Mouse (Mus musculus) E14TG2a.4 (cell line): ENCODE measurements around the gene Tsc2.

Experiments used
- H3K27me3 ChIP-seq: 2 replicates; pipeline ENCODE4 v1.6.1; 2014; ENCODE audit warnings: low read length, control low read depth; ENCODE audit not compliant: insufficient read depth
- H3K36me3 ChIP-seq: 2 replicates; pipeline ENCODE4 v1.6.1; 2014; ENCODE audit warnings: low read length, control low read depth; ENCODE audit not compliant: insufficient read depth
- H3K4me1 ChIP-seq: replicated peaks from 2 replicates; pipeline ENCODE4 v1.6.1; 2014; ENCODE audit warnings: low read depth, low read length, control low read depth
- H3K4me3 ChIP-seq: replicated peaks from 2 replicates; pipeline ENCODE4 v1.5.1; 2014; ENCODE audit warnings: mild to moderate bottlenecking, low read length
- H3K9me3 ChIP-seq: 2 replicates; pipeline ENCODE4 v1.6.1; 2014; ENCODE audit warnings: low read length, control low read depth
- CTCF ChIP-seq: conservative IDR thresholded peaks from 2 replicates; pipeline ENCODE4 v1.5.1; 2014; ENCODE audit warnings: low read length
- NANOG ChIP-seq: IDR thresholded peaks from 2 replicates; pipeline ENCODE4 v1.6.1; 2014; ENCODE audit warnings: borderline replicate concordance, low read length, mixed read lengths
- POU5F1 ChIP-seq: IDR thresholded peaks from 2 replicates; pipeline ENCODE4 v1.6.1; 2014; ENCODE audit warnings: low read length, borderline replicate concordance

Gene Tsc2

DNA sequence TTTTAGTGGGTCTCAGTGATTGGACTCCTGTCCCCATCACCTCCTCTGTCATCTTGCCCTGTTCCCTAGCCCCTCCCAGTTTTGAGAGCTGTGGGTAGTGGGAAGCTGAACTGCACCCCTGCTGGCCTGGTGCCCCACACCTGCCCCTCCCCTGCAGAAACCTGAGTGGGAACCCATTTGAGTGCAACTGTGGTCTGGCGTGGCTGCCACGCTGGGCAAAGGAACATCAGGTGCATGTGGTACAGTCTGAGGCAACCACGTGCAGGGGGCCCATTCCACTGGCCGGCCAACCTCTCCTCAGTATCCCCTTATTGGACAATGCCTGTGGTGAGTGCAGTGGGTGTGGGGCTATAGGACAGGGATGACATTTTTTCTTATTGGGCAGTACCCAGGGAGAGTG, 68.0 kb downstream of the Tsc2 start:
- Histone ChIP-seq H3K27me3 (no peaks in the 10 kb centered on the region), H3K4me3 (no peak overlapping the region)
- TF ChIP-seq CTCF, result no peak
- TF ChIP-seq NANOG, result no peak
- TF ChIP-seq POU5F1, result no peak

DNA sequence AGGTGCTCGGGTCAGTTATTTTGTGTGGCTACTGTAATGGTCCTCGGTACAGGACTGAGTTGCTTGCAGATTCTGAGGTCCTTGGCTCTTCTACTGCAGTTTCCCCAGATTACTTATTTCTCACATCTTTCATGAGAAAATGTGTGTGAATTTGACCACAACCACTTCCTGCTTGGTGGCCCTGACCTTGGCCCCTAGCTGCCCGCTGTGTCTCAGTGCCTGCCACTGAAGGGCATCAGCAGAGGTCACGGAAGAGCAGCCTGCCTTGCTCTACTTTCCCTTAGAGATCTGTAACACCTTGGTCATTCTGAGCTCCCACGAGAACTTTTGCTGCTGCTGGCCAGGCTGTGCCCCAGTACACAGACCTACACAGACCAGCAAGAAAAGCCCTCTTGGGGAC, 68.8 kb downstream of the Tsc2 start:
- TF ChIP-seq CTCF, result no peak
- no peak for TF ChIP-seq POU5F1
- TF ChIP-seq NANOG, result no peak
- Histone ChIP-seq H3K9me3 (no peaks in the 10 kb centered on the region), H3K4me3 (no peak overlapping the region), H3K36me3 (peaks cover 45% of the 10 kb centered on the region), H3K27me3 (no peaks in the 10 kb centered on the region), H3K4me1 (peaks cover 64% of the 10 kb centered on the region)

More for the DNA sequence above, 68.0 kb downstream of the Tsc2 start:
- Histone ChIP-seq H3K36me3 (peaks cover 53% of the 10 kb centered on the region), H3K9me3 (no peaks in the 10 kb centered on the region), H3K4me1 (peaks cover 60% of the 10 kb centered on the region)

DNA sequence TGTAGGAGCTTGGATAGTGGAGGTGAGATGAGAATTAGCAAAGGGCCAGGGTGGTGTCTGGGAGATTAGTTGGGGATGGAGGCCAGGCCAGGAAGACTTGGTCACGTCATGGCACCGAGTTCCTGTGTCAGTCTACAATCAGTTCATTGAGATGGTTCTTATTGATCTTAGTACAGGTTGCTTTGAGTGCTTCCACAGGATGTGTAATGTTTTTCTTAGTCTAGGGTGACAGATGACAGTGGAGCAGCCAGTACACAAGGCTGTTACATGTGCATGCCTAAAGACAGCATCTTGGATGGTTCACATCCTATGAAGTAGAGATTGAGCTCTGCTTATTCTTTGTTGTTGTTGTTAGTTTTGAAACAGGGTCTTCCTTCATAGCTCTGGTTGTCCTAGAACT, 70.8 kb downstream of the Tsc2 start:
- peaks cover 30% of the 10 kb centered on the region for H3K36me3 ChIP-seq
- TF ChIP-seq NANOG (no peak), CTCF (no peak), POU5F1 (no peak)
- H3K4me1 ChIP-seq, result peaks cover 59% of the 10 kb centered on the region
- no peaks in the 10 kb centered on the region for H3K27me3 ChIP-seq
- no peak overlapping the region for H3K4me3 ChIP-seq
- no peaks in the 10 kb centered on the region for H3K9me3 ChIP-seq

DNA sequence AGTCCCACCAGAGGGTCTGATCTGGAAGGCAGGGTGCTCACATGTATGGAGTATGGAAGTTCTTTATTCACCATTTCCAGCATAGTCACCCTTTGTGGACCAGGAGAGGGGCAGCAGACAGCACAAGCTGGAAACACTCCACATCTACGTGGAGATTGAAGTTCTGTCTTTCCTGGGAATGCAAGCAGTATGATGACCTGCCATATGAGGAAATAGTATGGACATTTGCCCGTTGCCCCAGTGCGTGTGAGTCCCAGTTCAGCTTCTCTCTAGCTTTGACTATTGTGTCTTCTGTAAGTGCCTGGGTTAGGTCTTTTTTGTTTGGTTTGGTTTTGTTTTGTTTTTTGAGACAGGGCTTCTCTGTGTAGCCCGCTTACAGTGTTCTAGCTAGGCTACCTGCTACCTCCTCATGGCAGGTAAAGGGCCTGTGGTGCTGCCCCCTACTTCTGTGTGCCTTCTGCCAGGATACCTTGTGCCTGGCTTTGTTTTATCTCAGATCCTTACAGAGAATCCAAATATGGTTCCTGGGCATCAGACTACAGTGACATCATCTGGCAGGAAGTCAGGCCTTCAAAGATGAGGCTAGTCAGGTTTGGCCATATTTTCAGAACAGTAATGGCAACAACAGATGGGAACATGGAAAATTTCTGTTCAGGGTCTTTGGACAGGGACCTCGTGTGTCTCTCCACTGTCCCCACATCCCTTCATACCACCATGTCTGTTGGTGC, 72.0 kb downstream of the Tsc2 start:
- TF ChIP-seq NANOG, result no peak

DNA sequence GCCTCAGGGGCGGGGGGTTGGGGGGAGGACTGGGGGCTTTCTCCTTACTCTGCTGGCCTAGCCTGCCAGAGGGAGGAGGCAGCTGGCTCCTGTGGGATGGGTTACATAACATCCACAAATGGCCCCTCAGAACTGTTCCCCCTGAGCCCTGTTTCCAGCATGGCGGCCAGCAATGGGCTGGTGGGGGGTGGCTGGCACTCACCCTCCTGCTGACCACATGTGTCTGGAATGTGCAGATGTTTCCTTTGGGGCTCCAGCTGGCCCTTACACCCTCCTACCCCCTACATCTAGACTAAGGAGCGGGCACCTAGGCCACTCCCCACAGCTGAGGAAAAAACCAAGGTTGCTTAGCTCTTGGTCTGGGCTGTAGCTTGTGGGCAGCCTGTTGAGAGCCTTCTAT, 73.3 kb downstream of the Tsc2 start:
- H3K9me3 ChIP-seq, result no peaks in the 10 kb centered on the region
- H3K36me3 ChIP-seq, result peaks cover 10% of the 10 kb centered on the region
- no peak for TF ChIP-seq POU5F1
- no peak for TF ChIP-seq NANOG
- no peak for TF ChIP-seq CTCF
- H3K27me3 ChIP-seq, result no peaks in the 10 kb centered on the region
- H3K4me3 ChIP-seq, result no peak overlapping the region
- peaks cover 44% of the 10 kb centered on the region for H3K4me1 ChIP-seq

More for the DNA sequence above, 72.0 kb downstream of the Tsc2 start:
- Histone ChIP-seq H3K4me3 (no peak overlapping the region), H3K9me3 (no peaks in the 10 kb centered on the region), H3K36me3 (peaks cover 22% of the 10 kb centered on the region), H3K27me3 (no peaks in the 10 kb centered on the region), H3K4me1 (peaks cover 52% of the 10 kb centered on the region)

DNA sequence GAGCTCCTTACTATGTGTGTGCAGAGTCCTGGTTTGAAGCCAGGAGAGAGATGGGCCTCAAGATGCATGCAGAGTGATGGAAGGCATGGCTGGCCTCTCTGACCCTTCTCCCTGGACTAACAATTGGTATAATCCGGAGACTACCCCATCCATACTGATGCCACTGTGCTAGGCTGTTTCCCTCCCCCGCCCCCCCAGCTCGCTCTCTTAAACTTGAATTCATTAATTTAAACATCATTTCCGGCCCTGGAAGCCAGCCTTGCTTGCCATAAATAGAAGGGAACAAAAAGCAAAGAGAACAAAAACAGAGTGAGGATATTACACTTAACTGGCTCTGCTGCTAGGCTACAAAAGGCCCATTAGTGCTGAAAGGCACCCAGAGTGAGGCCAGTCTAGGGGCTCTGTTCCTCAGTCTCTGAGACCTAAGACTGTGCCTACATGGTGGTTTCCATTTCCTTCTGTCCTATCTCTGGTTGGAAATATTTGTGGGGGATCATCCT, 73.8 kb downstream of the Tsc2 start:
- H3K4me3 ChIP-seq, result no peak overlapping the region
- H3K4me1 ChIP-seq, result peaks cover 39% of the 10 kb centered on the region
- no peaks in the 10 kb centered on the region for H3K9me3 ChIP-seq
- H3K36me3 ChIP-seq, result peaks cover 10% of the 10 kb centered on the region
- no peaks in the 10 kb centered on the region for H3K27me3 ChIP-seq
- no peak for TF ChIP-seq NANOG
- no peak for TF ChIP-seq CTCF
- TF ChIP-seq POU5F1, result no peak

DNA sequence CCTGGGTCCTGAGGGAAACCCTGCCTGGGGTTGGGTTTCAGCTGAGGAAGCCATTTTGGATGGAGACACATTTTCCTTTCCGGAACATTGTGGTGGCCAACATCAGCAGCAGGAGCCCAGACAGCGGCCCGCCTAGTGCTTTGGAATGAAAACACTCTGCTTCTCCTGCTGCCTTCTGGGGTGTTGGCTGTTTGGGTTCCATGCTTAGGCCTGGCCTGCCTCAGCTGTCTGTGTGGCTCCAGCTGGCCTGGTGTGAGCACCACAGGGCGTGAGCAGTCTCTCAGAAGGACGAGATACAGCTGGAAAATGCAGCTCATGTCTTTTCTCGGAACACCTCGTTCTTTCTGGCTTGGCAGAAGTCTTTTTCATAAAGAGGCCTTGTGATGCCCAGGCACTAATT, 75.3 kb downstream of the Tsc2 start:
- peak overlapping the region; percentile 24; the same call in 1 of the 2 replicates for H3K4me3 ChIP-seq
- H3K27me3 ChIP-seq, result no peaks in the 10 kb centered on the region
- TF ChIP-seq POU5F1 (no peak), NANOG (no peak), CTCF (no peak)

DNA sequence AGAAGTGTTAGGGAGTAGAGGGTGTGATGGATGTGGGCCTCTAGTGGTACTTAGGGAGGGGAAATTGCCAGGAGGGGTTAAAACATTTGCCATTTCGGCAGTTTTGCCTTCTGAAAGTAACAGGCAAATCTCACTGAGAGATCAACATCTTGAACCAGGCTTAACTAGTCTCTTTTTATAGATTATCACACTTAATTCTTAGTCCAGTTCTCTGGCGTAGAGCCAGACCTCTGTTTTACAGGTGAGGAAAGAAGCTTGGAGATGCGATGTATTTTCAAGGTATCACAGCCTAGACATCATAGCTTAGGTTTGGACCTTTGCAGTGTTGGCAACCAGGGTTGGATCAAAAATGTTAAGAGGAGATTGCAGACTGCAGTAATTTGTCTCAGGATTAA, 81.4 kb downstream of the Tsc2 start:
- Histone ChIP-seq H3K27me3 (peaks cover 22% of the 10 kb centered on the region), H3K9me3 (no peaks in the 10 kb centered on the region), H3K4me1 (peaks cover 34% of the 10 kb centered on the region), H3K4me3 (peak overlapping the region; percentile 95), H3K36me3 (peaks cover 6% of the 10 kb centered on the region; the same call in 1 of the 2 replicates)
- TF ChIP-seq NANOG (no peak), POU5F1 (no peak), CTCF (no peak)

More for the DNA sequence above, 75.3 kb downstream of the Tsc2 start:
- Histone ChIP-seq H3K36me3 (peaks cover 12% of the 10 kb centered on the region), H3K4me1 (peaks cover 28% of the 10 kb centered on the region), H3K9me3 (no peaks in the 10 kb centered on the region)
